Mouse (Mus musculus): ENCODE measurements around the gene Trim14.
A peak's percentile ranks its signal among the peaks of the same experiment; 100 is the strongest.
"Not testable (repeated sequence)": the region's sequence is repeated elsewhere in the genome, so short reads cannot be mapped to it uniquely, and the experiment has no call there.

Trim14 gene

DNA sequence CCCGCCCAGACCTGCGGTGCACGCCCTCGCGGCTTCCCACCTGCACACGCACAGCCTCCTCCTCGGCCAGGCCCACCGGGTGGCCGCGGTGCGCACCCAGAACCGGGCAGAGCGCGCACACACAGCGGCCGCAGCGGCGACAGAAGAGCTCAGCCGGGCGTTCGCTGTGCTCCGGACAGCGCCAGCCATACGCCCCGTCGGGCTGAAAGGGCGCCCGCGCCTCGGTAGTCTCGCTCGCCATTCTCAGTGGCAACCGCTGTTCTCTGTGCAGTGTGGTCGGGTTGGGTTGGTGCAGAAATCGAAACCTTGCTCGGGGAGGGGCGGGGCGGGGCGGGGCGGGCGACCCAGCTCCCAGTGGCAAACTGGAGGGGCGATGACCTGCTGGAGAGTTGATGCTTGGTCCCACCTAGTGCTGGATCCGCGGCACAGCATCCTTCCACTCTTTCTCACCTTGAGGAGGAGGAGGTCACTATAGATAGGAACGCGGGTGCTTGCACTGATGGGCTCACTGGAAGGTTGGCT, at the start of gene Trim14:
TSS of gene Trim14 (minus strand) at position 302 of the 522 bp plus-strand sequence.
- no peak for DNase-seq (ENCODE audit: low spot score)

DNA sequence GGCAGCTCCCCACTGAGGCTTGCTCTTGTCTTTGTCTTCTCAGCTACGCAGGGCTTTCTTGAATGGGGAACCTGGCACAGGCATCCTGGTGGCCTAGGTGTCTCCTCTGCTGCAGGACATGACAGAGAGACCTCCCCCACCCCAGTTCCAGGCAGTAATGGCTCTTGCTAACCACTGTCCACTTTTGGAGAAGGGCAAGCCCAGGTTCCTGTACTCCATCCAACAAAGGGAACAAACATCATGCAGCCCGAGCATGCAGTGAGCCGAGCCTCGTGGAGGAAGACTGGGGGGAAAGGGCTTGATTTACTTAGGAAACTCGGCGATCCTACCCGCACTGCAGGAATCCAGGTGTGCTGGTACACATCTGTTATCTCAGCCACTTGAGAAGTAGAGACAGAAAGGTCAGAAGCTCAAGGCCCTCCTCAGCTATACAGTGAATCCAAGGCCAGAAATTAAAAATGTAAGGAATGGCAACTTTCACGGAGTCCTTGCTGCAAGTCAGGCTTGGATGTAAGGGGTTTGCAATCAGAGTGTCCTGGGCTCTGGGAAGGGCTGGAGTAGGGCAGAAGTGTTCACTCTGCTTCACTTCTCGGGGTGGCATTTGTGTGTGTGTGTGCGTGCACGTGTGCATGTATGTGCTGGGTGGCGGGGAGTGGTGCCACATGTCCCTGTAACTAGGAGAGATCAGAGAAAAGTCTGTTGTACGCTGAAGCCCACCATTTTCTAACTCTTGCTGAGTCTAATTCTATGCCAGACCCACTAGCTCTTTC, 49.3 kb upstream of the Trim14 start:
- DNase-seq (ENCODE audit: low spot score) = no peak

DNA sequence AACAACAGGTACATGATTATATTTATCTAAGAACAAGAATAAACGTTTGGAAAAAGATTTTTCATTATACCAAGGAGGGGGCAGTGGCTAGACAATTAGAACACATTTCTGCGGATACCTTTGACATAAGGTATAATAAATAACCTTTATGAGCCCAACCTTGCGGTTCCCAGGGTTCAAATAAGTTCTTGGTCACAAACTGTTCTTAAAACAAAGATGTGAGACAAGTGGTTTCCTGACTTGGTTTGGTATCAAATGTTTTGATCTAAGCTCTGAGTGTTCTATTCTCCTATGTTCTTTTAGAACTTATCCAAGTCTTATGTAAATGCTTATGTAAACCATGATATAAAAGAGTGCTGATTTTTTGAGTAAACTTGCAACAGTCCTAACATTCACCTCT, 48.6 kb upstream of the Trim14 start:
- DNase-seq (ENCODE audit: low spot score) = not testable (repeated sequence)

DNA sequence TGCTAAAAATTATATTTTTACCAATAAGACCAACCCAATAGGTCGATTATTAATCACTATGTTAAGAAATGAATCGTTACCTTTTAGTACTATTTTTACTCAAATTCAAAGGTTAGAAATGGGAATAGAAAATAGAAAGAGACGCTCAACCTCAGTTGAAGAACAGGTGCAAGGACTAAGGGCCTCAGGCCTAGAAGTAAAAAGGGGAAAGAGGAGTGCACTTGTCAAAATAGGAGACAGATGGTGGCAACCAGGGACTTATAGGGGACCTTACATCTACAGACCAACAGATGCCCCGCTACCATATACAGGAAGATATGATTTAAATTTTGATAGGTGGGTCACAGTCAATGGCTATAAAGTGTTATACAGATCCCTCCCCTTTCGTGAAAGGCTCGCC, 48.1 kb upstream of the Trim14 start:
- not testable (repeated sequence) for DNase-seq (ENCODE audit: low spot score)

DNA sequence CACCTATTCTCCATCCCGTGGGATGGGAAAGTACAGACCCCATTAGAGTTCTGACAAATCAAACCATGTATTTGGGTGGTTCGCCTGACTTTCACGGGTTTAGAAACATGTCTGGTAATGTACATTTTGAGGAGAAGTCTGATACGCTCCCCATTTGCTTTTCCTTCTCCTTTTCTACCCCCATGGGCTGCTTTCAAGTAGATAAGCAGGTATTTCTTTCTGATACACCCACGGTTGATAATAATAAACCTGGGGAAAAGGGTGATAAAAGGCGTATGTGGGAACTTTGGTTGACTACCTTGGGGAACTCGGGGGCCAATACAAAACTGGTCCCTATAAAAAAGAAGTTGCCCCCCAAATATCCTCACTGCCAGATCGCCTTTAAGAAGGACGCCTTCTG, 46.1 kb upstream of the Trim14 start:
- not testable (repeated sequence) for DNase-seq (ENCODE audit: low spot score)

DNA sequence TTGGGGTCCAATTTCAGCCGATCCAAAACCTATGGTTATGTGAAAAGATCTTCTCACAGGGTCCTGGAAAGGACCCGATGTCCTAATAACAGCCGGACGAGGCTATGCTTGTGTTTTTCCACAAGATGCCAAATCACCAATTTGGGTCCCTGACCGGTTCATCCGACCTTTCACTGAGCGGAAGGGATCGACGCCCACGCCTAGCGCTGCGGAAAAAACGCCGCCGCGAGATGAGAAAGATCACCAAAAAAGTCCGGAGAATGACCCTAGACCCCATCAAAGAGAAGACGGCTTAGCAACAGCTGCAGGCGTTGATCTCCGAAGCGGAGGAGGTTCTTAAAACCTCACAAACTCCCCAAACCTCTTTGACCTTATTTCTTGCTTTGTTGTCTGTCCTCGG, 45.6 kb upstream of the Trim14 start:
- DNase-seq (ENCODE audit: low spot score) = not testable (repeated sequence)

DNA sequence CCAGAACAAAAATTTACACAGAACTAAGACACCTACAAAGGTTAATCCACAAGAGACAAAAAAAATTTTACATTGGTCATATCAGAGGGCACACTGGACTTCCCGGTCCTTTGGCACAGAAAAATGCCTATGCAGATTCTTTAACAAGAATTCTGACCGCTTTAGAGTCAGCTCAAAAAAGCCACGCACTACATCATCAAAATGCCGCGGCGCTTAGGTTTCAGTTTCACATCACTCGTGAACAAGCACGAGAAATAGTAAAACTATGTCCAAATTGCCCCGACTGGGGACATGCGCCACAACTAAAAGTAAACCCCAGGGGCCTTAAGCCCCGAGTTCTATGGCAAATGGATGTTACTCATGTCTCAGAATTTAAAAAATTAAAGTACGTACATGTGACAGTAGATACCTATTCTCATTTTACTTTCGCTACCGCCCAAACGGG, 44.9 kb upstream of the Trim14 start:
- not testable (repeated sequence) for DNase-seq (ENCODE audit: low spot score)

DNA sequence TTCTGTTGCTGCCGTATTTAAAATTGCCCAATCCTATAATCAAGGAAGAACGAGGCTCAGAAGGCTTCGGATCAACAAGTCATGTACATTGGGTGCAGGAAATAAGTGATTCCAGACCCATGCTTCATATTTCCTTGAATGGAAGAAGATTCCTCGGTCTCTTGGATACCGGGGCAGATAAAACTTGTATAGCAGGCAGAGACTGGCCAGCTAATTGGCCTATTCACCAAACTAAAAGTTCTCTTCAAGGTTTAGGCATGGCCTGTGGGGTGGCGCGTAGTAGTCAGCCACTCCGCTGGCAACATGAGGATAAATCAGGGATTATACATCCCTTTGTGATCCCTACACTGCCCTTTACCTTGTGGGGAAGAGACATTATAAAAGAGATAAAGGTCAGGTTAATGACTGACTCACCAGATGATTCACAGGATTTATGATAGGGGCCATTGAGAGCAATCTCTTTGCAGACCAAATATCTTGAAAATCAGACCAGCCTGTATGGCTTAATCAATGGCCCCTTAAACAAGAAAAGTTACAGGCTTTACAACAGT, 42.9 kb upstream of the Trim14 start:
- not testable (repeated sequence) for DNase-seq (ENCODE audit: low spot score)

DNA sequence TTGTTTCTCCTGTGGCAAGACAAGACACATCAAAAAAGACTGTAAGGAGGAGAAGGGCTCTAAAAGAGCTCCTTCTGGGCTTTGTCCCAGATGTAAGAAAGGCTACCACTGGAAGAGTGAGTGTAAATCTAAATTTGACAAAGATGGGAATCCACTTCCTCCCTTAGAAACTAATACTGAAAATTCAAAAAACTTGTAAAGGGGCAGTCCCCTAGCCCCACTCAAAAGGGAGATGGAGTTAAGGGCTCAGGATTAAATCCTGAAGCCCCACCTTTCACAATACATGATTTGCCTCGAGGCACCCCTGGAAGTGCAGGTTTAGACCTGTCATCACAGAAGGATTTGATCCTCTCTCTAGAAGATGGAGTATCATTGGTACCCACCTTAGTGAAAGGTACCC, 42.3 kb upstream of the Trim14 start:
- DNase-seq (ENCODE audit: low spot score) = no peak

DNA sequence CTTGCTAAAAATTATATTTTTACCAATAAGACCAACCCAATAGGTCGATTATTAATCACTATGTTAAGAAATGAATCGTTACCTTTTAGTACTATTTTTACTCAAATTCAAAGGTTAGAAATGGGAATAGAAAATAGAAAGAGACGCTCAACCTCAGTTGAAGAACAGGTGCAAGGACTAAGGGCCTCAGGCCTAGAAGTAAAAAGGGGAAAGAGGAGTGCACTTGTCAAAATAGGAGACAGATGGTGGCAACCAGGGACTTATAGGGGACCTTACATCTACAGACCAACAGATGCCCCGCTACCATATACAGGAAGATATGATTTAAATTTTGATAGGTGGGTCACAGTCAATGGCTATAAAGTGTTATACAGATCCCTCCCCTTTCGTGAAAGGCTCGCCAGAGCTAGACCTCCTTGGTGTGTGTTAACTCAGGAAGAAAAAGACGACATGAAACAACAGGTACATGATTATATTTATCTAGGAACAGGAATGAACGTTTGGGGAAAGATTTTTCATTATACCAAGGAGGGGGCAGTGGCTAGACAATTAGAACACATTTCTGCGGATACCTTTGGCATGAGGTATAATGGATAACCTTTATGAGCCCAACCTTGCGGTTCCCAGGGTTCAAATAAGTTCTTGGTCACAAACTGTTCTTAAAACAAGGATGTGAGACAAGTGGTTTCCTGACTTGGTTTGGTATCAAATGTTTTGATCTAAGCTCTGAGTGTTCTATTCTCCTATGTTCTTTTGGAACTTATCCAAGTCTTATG, 39.8 kb upstream of the Trim14 start:
- DNase-seq (ENCODE audit: low spot score) = not testable (repeated sequence)

DNA sequence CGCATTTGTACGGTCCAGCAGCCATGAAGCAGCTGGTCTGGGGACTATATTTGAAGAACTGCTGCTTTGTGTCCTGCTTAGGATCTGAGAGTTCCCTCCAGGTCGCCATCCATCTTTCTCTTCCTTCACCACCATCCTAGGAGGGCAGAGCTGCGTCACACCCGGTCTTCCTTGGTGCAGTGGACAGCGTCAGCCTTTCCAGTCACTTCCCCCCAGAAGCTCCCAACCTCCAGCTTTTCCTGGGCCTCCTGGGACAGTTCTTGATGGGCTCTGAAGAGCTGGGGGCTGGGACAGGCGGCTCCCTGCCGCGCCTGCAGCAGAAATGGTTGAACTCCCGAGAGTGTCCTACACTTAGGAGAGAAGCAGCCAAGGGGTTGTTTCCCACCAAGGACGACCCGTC, 38.9 kb upstream of the Trim14 start:
- DNase-seq (ENCODE audit: low spot score) = no peak

DNA sequence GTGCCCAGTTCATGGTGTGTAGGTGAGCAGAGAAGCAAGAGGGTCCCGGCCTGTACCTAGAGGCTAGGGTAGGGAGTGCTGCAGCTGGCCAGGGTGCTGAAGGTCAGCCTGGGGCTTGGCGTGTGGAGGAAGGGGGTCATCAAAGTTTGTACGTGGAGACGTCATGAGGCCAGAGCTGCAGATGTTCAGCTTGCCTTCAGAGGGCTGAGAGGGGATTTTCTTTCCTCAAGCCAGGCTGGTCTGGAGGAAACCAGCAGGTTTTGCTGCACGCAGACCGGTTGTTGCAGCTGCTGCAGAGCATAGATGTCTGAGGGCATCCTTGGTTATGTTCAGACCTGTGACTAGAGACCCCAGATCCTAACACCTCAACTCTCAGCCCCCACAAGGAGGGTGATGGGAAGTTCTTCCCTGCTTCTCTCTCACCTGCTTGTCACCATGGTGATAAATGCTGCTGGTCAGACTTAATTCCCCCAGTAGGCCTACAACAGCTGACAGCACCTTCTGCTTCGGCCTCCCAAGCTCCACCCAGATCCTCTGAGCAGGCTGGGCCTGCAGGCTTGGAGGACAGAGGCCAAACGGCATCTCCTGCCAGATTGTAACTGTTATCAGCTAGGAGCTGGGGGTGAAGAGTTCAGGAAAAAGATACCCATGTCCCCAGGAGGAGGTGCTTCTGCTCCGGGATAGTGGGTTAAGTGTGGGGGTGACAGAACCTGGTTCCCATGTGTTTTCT, 38.2 kb upstream of the Trim14 start:
- no peak for DNase-seq (ENCODE audit: low spot score)

DNA sequence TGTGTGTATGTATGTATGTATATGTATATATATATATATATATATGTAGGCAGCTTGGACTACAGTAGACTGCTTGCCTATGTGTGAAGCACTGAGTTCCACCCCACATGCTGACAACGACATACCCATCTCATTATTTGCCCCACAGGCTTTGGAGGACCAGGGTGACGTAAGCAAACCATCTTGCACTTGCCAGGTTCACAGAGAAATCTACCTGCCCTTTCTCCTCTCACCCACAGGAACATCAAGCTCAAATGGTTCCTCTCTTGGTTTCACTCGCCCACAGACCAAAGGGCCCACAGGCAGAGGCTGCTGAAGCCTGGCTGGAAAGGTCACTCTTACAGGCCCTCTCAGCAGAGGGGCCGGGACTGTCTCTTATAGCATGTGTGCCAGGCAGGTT, 36.7 kb upstream of the Trim14 start:
- DNase-seq (ENCODE audit: low spot score) = no peak

DNA sequence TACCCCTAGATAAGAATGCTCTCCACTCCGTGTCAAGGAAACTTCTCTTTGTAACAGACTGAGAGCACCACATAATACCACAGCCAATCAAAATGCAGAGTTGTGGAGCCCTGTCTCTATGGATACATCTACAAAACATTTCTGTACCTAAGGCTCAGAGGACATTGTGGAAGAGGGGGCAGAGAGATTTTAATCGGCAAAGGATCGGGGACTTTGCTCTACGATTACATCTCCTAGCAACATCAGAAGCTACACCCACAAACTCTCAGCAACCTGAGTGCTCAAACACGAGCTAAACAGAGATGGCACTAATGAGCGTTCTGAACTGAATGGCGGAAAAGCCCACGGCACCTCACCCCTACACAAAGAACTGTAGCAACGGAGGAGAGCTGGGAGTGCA, 35.8 kb upstream of the Trim14 start:
- DNase-seq (ENCODE audit: low spot score) = no peak

DNA sequence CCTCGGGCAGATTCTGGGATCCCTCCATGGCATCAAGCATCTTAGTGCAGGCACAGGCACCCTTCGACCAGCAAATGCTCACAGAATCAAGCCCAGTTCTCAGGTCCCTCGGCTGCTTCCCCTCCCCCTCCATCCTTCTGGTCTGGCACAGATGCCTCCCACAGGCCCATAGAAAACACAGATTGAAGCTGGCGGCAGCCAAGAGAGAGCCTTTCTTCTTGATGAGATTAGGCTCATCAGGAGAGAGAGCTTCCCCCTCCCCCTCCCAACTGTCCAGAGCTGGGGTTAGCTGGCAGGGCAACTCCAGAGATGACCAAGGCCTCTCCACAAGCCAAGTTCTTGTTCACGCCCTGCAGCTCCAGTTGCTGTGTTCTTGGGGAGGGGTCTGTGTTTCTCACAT, 33.7 kb upstream of the Trim14 start:
- DNase-seq (ENCODE audit: low spot score) = peak; percentile 58

DNA sequence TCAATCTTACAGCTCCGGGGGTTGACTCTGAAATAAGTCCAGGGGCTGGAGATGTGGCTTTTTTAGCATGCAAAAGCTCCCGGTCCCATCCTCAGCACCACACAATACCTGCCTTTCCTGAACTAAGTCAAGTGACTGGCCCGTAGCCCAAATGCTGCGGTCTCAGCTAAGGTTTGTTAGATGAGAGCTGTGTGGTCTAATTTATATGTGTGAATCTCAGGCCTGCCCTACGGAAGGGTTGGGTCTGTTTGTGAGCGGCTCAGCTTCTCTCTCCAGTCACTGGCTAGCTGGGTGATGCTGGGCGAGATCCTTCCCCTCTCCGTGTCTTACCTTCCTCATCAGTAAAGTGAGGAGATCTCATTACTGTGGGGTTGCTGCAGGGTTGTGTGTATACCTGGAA, 32.2 kb upstream of the Trim14 start:
- DNase-seq (ENCODE audit: low spot score) = no peak

DNA sequence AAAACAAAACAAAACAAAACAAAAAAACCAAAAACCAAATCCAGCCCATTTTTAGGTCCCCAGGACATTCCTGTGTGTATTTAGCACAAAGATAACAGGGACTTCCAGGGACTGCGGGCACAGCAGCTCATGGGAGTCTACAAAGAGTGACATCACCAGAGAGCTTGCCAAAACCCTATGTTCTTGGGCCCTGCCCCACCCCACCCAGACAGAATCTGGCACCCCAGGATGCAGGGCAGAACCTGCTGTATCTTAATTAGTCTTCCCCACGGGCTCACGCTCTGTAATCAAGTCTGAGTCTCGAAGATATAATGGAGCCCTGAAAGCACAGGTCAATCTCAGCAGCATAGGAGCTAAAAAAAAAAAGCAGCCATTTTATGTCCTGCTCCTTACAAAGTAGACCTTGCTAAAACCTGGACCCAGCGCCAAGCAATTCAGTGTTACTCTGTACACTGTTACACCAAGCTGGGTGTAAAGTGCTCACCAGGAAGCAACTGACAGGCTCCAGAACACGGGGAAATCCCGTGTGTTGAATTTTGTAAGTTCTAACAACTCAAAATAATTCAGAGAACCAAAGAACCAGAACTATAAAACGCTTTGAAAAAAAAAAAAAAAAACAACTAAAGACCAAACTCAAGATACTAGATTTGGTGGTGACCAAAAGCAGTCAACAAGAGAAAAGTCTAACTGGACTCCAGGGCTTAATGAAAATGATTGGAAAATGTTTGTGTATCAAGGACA, 31.2 kb upstream of the Trim14 start:
- no peak for DNase-seq (ENCODE audit: low spot score)

DNA sequence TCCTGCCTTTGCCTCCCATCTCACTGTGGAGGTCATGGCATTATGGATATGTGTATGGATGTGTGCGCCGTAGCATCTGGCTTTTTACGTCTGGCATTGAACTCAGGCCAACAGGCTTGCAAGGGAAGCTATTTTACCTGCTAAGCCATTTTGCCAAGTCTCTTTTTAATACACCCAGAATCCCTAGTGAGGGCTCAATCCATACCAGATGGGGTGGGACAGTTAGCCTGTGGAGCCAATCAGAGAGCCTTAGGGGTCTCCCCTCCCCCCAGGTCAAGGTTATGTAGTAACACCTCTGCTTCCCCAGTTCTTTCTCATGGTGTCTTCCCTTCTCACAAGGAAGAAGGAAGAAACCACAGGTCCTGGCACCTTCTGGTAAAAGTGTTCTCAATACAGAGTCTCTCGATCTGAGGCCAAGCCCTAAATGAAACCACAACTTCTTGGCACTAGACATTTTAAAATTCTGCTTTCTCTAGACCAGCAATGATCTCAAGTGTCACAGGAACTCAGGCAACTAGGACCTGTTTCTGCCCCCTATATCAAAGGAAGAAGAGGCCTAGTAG, 29.5 kb upstream of the Trim14 start:
- no peak for DNase-seq (ENCODE audit: low spot score)

DNA sequence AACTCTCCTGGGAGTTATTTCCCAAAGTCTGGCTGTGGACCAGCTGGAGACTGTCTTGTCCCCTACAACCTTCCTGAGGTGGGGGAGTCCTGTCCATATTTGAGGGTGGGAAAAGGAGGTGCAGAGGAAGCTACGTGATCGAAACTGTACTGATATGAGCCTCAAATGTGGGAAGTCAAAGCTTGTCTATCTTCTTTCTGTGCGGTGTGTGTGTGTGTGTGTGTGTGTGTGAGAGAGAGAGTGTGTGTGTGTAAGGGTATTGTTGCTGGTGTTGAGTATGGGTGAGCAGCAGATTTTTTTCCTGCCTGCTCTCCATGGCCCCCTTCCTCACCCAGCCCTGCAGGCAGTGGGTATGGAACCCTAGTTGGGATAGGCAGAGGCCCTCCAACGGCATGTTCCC, 28.3 kb upstream of the Trim14 start:
- no peak for DNase-seq (ENCODE audit: low spot score)

DNA sequence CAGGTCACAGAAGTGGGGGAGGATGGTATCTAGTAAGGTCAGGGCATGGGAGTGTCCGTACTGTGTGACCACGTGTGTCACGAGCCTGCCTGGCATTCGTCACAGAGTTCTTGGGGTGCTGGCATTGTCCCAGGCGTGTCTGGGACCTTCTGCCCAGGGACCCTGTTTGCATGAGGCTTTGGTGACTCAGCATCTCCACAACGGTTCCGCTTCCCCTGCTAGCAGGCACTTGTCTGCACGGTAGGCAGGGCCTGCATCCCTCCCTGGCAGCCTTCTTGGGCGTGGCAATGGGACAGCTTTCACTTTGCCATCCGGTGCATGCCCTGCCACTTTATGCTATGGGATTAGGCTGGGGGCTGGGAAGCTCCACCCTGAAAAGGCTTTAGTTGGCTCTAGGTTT, 27.9 kb upstream of the Trim14 start:
- DNase-seq (ENCODE audit: low spot score) = peak; percentile 27

DNA sequence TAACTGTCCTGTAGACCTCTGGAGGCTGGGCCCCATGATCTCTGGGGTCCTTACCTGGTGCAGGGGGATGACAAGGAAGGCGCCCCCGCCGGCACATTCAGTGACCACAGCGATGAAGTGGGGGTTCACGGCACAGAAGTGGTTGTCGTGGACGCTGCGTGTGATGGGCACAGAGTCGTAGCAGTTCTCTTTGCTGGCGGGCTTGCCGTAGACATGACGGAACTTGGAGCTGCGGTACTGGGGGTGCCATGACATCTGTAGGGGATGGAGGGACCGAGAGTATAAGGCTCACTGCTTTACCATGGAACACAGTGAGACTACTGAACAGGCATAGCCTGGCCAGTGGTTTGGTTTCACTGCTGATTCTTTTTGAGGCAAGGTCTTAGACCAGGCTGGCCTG, 26.9 kb upstream of the Trim14 start:
- no peak for DNase-seq (ENCODE audit: low spot score)
